Mouse (Mus musculus) limb, embryonic 11.5 days (tissue): ENCODE results near the gene Neurog1. TPM values are rescaled to one million over a fixed set of nuclear protein-coding genes. Genes with fewer than 3 reads are reported as not detected.

ENCODE experiments used
- ATAC-seq: fragments of 200-750 bp; cut with Nextera tagmentation; 2 replicates; pipeline ENCODE4 v1.8.0; 2017; ENCODE audit warnings: low read depth; ENCODE audit not compliant: insufficient number of reproducible peaks, low FRiP score, low TSS enrichment
- DNase-seq: peaks from one replicate; pipeline ENCODE4 v3.0.0-alpha.2; 2015; ENCODE audit warnings: low spot score
- H3K27ac ChIP-seq: fragments of 300-500 bp; sonication (generic); replicated peaks from 2 replicates; pipeline ENCODE4 v1.5.1; 2014; ENCODE audit warnings: low read depth, mild to moderate bottlenecking, low read length
- H3K27me3 ChIP-seq: fragments of 300-500 bp; sonication (generic); 2 replicates; pipeline ENCODE4 v1.6.1; 2014; ENCODE audit warnings: mild to moderate bottlenecking, low read length, mixed read lengths; ENCODE audit not compliant: control insufficient read depth, insufficient read depth
- H3K36me3 ChIP-seq: fragments of 300-500 bp; sonication (generic); 2 replicates; pipeline ENCODE4 v1.6.1; 2014; ENCODE audit warnings: mild to moderate bottlenecking, low read length, moderate library complexity, mixed read lengths; ENCODE audit not compliant: control insufficient read depth, insufficient read depth
- H3K4me1 ChIP-seq: fragments of 300-500 bp; sonication (generic); 2 replicates; pipeline ENCODE4 v1.6.1; 2014; ENCODE audit warnings: low read length, mixed read lengths; ENCODE audit not compliant: control insufficient read depth, insufficient read depth
- H3K4me2 ChIP-seq: fragments of 300-500 bp; sonication (generic); 2 replicates; pipeline ENCODE4 v1.6.1; 2014; ENCODE audit warnings: low read depth, mild to moderate bottlenecking, moderate library complexity; ENCODE audit not compliant: severe bottlenecking
- H3K4me3 ChIP-seq: fragments of 300-500 bp; sonication (generic); 2 replicates; pipeline ENCODE4 v1.5.1; 2014; ENCODE audit warnings: low read depth, low read length
- H3K9ac ChIP-seq: fragments of 300-500 bp; sonication (generic); 2 replicates; pipeline ENCODE4 v1.6.1; 2014; ENCODE audit warnings: mild to moderate bottlenecking, low read length
- H3K9me3 ChIP-seq: fragments of 300-500 bp; sonication (generic); 2 replicates; pipeline ENCODE4 v1.6.1; 2016; ENCODE audit warnings: low read length; ENCODE audit not compliant: control insufficient read depth
- WGBS: fragments of 180-500 bp; shearing (Covaris S2); extraction: QIAGEN DNeasy Blood & Tissue Kit; methylation state at CpG from one replicate; pipeline ENCODE4 v1.1.7; 2014; 5-methylcytosine and 5-hydroxymethylcytosine counted together
- polyA plus RNA-seq: library from polyadenylated mRNA; unstranded; fragments of >200 nt; fragmentation: Nextera tagmentation; extraction: Ambion mirVana; gene quantifications from 2 replicates; pipeline ENCODE4 v1.2.1, GENCODE M21; 2014

Neurog1 gene
- polyA plus RNA-seq, 1 experiment from 2014 or later: not detected

GRCm38 (mm10) chr13:56288601-56289000 lies 36.6 kb upstream of the Neurog1 start:
- DNase-seq (peak; percentile 39), ATAC-seq (peak; percentile 61; the same call in 1 of the 2 replicates)
- peak overlapping the region; percentile 12; the same call in 1 of the 2 replicates for H3K9ac ChIP-seq
- no peak overlapping the region for H3K4me3 ChIP-seq
- WGBS: 35% methylated on average over 4 of the region's 4 CpGs
- H3K27ac ChIP-seq: peak overlapping the region; percentile 92
- H3K27me3 ChIP-seq: peaks cover 7% of the 10 kb centered on the region; the same call in 1 of the 2 replicates
- no peaks in the 10 kb centered on the region; the same call in 1 of the 2 replicates for H3K36me3 ChIP-seq
- no peaks in the 10 kb centered on the region; the same call in 1 of the 2 replicates for H3K9me3 ChIP-seq
- H3K4me1 ChIP-seq: peaks cover 19% of the 10 kb centered on the region
- H3K4me2 ChIP-seq: peak overlapping the region; percentile 38

GRCm38 (mm10) chr13:56287091-56287490 lies 35.1 kb upstream of the Neurog1 start:
- DNase-seq (no peak), ATAC-seq (no peak)
- H3K4me3 ChIP-seq: no peak overlapping the region
- no peak overlapping the region for H3K27ac ChIP-seq
- no peak overlapping the region for H3K9ac ChIP-seq
- H3K4me2 ChIP-seq: no peak overlapping the region
- no peaks in the 10 kb centered on the region for H3K36me3 ChIP-seq
- peaks cover 19% of the 10 kb centered on the region for H3K4me1 ChIP-seq
- 83% methylated on average over 9 of the region's 9 CpGs for WGBS
- no peaks in the 10 kb centered on the region for H3K27me3 ChIP-seq
- no peaks in the 10 kb centered on the region; the same call in 1 of the 2 replicates for H3K9me3 ChIP-seq

GRCm38 (mm10) chr13:56283321-56283720 lies 31.4 kb upstream of the Neurog1 start:
- Histone ChIP-seq H3K4me1 (peaks cover 4% of the 10 kb centered on the region), H3K4me2 (no peak overlapping the region), H3K27me3 (no peaks in the 10 kb centered on the region), H3K9ac (no peak overlapping the region), H3K9me3 (no peaks in the 10 kb centered on the region; the same call in 1 of the 2 replicates), H3K36me3 (no peaks in the 10 kb centered on the region), H3K27ac (no peak overlapping the region), H3K4me3 (no peak overlapping the region)
- no peak for ATAC-seq
- WGBS: 93% methylated on average over 13 of the region's 13 CpGs
- no peak for DNase-seq

GRCm38 (mm10) chr13:56280356-56280755 lies 28.4 kb upstream of the Neurog1 start:
- no peaks in the 10 kb centered on the region for H3K4me1 ChIP-seq
- ATAC-seq (no peak), DNase-seq (no peak)
- H3K9me3 ChIP-seq: no peaks in the 10 kb centered on the region; the same call in 1 of the 2 replicates
- H3K27me3 ChIP-seq: no peaks in the 10 kb centered on the region
- no peaks in the 10 kb centered on the region for H3K36me3 ChIP-seq
- no peak overlapping the region for H3K27ac ChIP-seq
- H3K4me2 ChIP-seq: no peak overlapping the region
- WGBS: 80% methylated on average over 6 of the region's 6 CpGs
- no peak overlapping the region for H3K4me3 ChIP-seq
- no peak overlapping the region for H3K9ac ChIP-seq

GRCm38 (mm10) chr13:56279439-56279838 lies 27.5 kb upstream of the Neurog1 start:
- no peak overlapping the region for H3K9ac ChIP-seq
- no peak overlapping the region for H3K4me3 ChIP-seq
- H3K4me2 ChIP-seq: no peak overlapping the region
- H3K27ac ChIP-seq: no peak overlapping the region
- no peaks in the 10 kb centered on the region; the same call in 1 of the 2 replicates for H3K9me3 ChIP-seq
- H3K36me3 ChIP-seq: no peaks in the 10 kb centered on the region
- ATAC-seq (peak; percentile 75), DNase-seq (peak; percentile 96)
- H3K27me3 ChIP-seq: no peaks in the 10 kb centered on the region
- WGBS: 20% methylated on average over 8 of the region's 8 CpGs
- no peaks in the 10 kb centered on the region for H3K4me1 ChIP-seq

GRCm38 (mm10) chr13:56275171-56275570 lies 23.2 kb upstream of the Neurog1 start:
- Histone ChIP-seq H3K27ac (no peak overlapping the region), H3K4me3 (no peak overlapping the region), H3K9ac (no peak overlapping the region), H3K4me2 (no peak overlapping the region), H3K9me3 (no peaks in the 10 kb centered on the region; the same call in 1 of the 2 replicates), H3K4me1 (no peaks in the 10 kb centered on the region), H3K36me3 (no peaks in the 10 kb centered on the region), H3K27me3 (no peaks in the 10 kb centered on the region)
- DNase-seq (no peak), ATAC-seq (no peak)
- WGBS: 70% methylated on average over 2 of the region's 2 CpGs

GRCm38 (mm10) chr13:56270124-56270523 lies 18.2 kb upstream of the Neurog1 start:
- Histone ChIP-seq H3K27ac (no peak overlapping the region), H3K9me3 (no peaks in the 10 kb centered on the region; the same call in 1 of the 2 replicates), H3K27me3 (no peaks in the 10 kb centered on the region), H3K4me3 (no peak overlapping the region), H3K4me1 (no peaks in the 10 kb centered on the region), H3K36me3 (no peaks in the 10 kb centered on the region), H3K4me2 (no peak overlapping the region), H3K9ac (no peak overlapping the region)
- no peak for ATAC-seq
- no peak for DNase-seq
- WGBS: 76% methylated on average over 13 of the region's 13 CpGs

GRCm38 (mm10) chr13:56267396-56267795 lies 15.4 kb upstream of the Neurog1 start:
- H3K27ac ChIP-seq: no peak overlapping the region
- no peak for DNase-seq
- ATAC-seq: no peak
- no peak overlapping the region for H3K9ac ChIP-seq
- no peaks in the 10 kb centered on the region for H3K9me3 ChIP-seq
- no peaks in the 10 kb centered on the region for H3K36me3 ChIP-seq
- no peak overlapping the region for H3K4me3 ChIP-seq
- H3K27me3 ChIP-seq: peaks cover 2% of the 10 kb centered on the region
- WGBS: 72% methylated on average over 4 of the region's 4 CpGs
- H3K4me1 ChIP-seq: no peaks in the 10 kb centered on the region
- no peak overlapping the region for H3K4me2 ChIP-seq

- Histone ChIP-seq H3K4me1 (no peaks in the 10 kb centered on the region), H3K36me3 (no peaks in the 10 kb centered on the region), H3K4me3 (no peak overlapping the region), H3K9me3 (no peaks in the 10 kb centered on the region), H3K9ac (no peak overlapping the region), H3K27me3 (peaks cover 11% of the 10 kb centered on the region), H3K27ac (no peak overlapping the region), H3K4me2 (no peak overlapping the region)
- ATAC-seq (no peak), DNase-seq (peak; percentile 55)
- 42% methylated on average over 8 of the region's 8 CpGs for WGBS
These were observed 14.5 kb upstream of the Neurog1 start for GRCm38 (mm10) chr13:56266435-56266834.
